Mouse (Mus musculus) midbrain, postnatal 0 days (tissue): Measurements from ENCODE around the gene Prl8a2. TPM values are rescaled to one million over a fixed set of nuclear protein-coding genes. Genes with fewer than 3 reads are reported as not detected.

ENCODE experiments used
- ATAC-seq: fragments of 200-750 bp; cut with Nextera tagmentation; 2 replicates; pipeline ENCODE4 v1.8.0; 2017; ENCODE audit warnings: moderate number of reproducible peaks, mild to moderate bottlenecking, moderate TSS enrichment, moderate library complexity; ENCODE audit not compliant: low FRiP score
- DNase-seq: peaks from one replicate; pipeline ENCODE4 v3.0.0-alpha.2; 2015; ENCODE audit warnings: low spot score
- H3K27ac ChIP-seq: fragments of 300-500 bp; sonication (generic); 2 replicates; pipeline ENCODE4 v1.5.1; 2014; ENCODE audit warnings: low read depth, mild to moderate bottlenecking, low read length, mixed read lengths
- H3K27me3 ChIP-seq: fragments of 300-500 bp; sonication (generic); 2 replicates; pipeline ENCODE4 v1.6.1; 2014; ENCODE audit warnings: low read length, control low read depth, mixed read lengths; ENCODE audit not compliant: insufficient read depth
- H3K36me3 ChIP-seq: fragments of 300-500 bp; sonication (generic); 2 replicates; pipeline ENCODE4 v1.6.1; 2014; ENCODE audit warnings: low read length, control low read depth, mixed read lengths; ENCODE audit not compliant: insufficient read depth
- H3K4me1 ChIP-seq: fragments of 300-500 bp; sonication (generic); 2 replicates; pipeline ENCODE4 v1.6.1; 2014; ENCODE audit warnings: mild to moderate bottlenecking, control low read depth, antibody characterized with exemption, low read length, mixed read lengths; ENCODE audit not compliant: insufficient read depth
- H3K4me2 ChIP-seq: fragments of 300-500 bp; sonication (generic); 2 replicates; pipeline ENCODE4 v1.6.1; 2014; ENCODE audit warnings: low read depth, mild to moderate bottlenecking, low read length, mixed read lengths; ENCODE audit not compliant: poor library complexity, severe bottlenecking
- H3K4me3 ChIP-seq: fragments of 300-500 bp; sonication (generic); 2 replicates; pipeline ENCODE4 v1.5.1; 2014; ENCODE audit warnings: low read depth, mild to moderate bottlenecking, low read length, moderate library complexity
- H3K9ac ChIP-seq: fragments of 300-500 bp; sonication (generic); replicated peaks from 2 replicates; pipeline ENCODE4 v1.6.1; 2014; ENCODE audit warnings: mild to moderate bottlenecking, low read length, moderate library complexity, mixed read lengths; ENCODE audit not compliant: poor library complexity, severe bottlenecking
- H3K9me3 ChIP-seq: fragments of 300-500 bp; sonication (generic); 2 replicates; pipeline ENCODE4 v1.6.1; 2016; ENCODE audit warnings: low read length, control low read depth
- CTCF ChIP-seq: IDR thresholded peaks from 2 replicates; pipeline ENCODE4 v1.5.1; 2016; ENCODE audit warnings: antibody characterized with exemption, mild to moderate bottlenecking
- WGBS: fragments of 180-500 bp; shearing (Covaris S2); extraction: QIAGEN DNeasy Blood & Tissue Kit; methylation state at CpG from one replicate; pipeline ENCODE4 v1.1.7; 2014; 5-methylcytosine and 5-hydroxymethylcytosine counted together
- polyA plus RNA-seq: library from polyadenylated mRNA; unstranded; fragments of >200 nt; fragmentation: Nextera tagmentation; extraction: Ambion mirVana; gene quantifications from 2 replicates; pipeline ENCODE4 v1.2.1, GENCODE M21; 2015
- total RNA-seq: library from RNA; depleted of rRNA; stranded (reverse); fragments of >200 nt; gene quantifications from 2 replicates; pipeline ENCODE4 v1.2.3, GENCODE M21; 2014; rRNA removed

Prl8a2 gene
- total RNA-seq: not detected in 2 replicates
- polyA plus RNA-seq: not detected in 2 replicates

DNA sequence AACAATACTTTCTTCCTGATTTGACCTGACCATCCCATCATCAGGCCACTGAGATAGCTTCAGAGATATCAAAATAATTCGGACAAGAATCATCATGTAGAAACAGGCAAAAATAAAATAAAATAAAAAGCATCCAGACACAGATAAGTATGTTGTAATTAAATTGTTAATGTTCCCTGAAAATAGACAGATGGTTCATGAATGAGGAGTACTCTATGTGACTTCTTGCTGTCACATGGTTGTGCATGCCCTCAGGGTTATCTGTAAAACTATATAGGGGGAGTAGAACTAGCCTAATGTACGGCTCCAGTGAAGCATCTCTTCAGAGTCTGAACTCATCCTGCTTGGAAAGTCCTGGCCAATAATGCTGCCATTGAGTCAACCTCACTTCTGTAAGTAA lies at the start of gene Prl8a2:
Gene Prl8a2, plus strand, starts transcription at position 301 of the 400 bp plus-strand sequence.
- DNase-seq (no peak), ATAC-seq (no peak)
- Histone ChIP-seq H3K36me3 (no peaks in the 10 kb centered on the region), H3K4me2 (no peak within 1 kb of the TSS), H3K27me3 (no peaks in the 10 kb centered on the region), H3K4me1 (no peaks in the 10 kb centered on the region), H3K27ac (no peak within 1 kb of the TSS), H3K9me3 (no peaks in the 10 kb centered on the region), H3K4me3 (no peak within 1 kb of the TSS), H3K9ac (no peak within 1 kb of the TSS)
- 89% methylated on average over 2 of the region's 2 CpGs for WGBS
- no peak for TF ChIP-seq CTCF

GRCm38 (mm10) chr13:27312334-27313225 lies 32.9 kb upstream of the Prl8a2 start, which contains the start of gene Prl6a1:
Gene Prl6a1 (plus strand): TSS chr13:27312627.
- Histone ChIP-seq H3K4me1 (no peaks in the 10 kb centered on the region), H3K4me2 (no peak within 1 kb of the TSS), H3K36me3 (no peaks in the 10 kb centered on the region), H3K4me3 (no peak within 1 kb of the TSS), H3K9ac (no peak within 1 kb of the TSS), H3K9me3 (no peaks in the 10 kb centered on the region), H3K27ac (no peak within 1 kb of the TSS), H3K27me3 (no peaks in the 10 kb centered on the region)
- WGBS: 81% methylated on average over 7 of the region's 7 CpGs
- ATAC-seq: no peak
- DNase-seq: no peak
- no peak for TF ChIP-seq CTCF

DNA sequence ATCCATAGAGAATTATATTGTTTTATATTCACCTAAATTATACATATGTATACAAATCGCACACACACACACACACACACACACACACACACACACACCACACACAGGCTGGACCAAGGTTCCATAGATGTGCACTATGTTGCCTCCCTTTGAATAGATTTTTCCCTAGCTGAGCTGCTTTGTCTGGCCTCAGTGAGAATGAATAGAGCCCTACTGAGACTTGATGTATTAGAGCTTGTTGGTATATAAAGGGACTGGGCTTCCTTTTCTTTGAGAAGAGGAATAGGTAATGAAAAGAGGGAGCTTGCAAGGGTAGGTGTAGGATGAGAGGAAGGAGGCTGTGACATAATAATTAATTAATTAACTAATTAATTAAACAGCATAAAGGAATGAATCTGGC lies 10.5 kb upstream of the Prl8a2 start:
- no peaks in the 10 kb centered on the region for H3K4me1 ChIP-seq
- H3K27me3 ChIP-seq: no peaks in the 10 kb centered on the region
- no peak for TF ChIP-seq CTCF
- no peak overlapping the region for H3K4me2 ChIP-seq
- 44% methylated on average over 1 of the region's 1 CpGs for WGBS
- H3K9ac ChIP-seq: no peak overlapping the region
- H3K27ac ChIP-seq: no peak overlapping the region
- H3K36me3 ChIP-seq: no peaks in the 10 kb centered on the region
- ATAC-seq (no peak), DNase-seq (no peak)
- no peaks in the 10 kb centered on the region for H3K9me3 ChIP-seq
- H3K4me3 ChIP-seq: no peak overlapping the region

DNA sequence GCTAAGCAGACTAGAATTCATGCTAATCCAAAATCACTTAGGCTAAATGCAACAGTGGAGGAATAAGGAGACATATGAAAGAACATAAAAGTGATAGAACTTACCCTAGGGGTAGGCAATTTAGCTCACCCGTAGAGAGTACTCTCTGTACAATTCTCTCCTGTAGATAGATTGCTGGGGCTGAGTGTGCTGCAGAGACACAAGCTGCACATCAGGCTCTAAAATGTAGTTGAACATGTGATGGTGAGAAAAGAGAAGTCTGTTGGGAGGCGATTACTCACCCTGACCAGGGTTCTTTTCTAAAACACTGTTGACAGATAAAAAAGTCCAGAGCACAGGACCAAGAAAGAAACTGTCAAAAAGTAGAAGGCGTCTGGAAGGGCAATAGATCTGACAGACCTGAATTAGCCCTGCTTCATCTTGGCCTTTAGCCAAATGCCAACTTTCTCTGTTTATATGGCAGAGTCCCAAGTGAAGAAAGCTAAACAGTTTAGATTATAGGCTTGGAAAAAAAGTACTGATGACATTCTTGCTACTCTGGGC lies 2.7 kb upstream of the Prl8a2 start:
- Histone ChIP-seq H3K27ac (no peak overlapping the region), H3K9me3 (no peaks in the 10 kb centered on the region), H3K4me3 (no peak overlapping the region), H3K4me1 (no peaks in the 10 kb centered on the region), H3K9ac (no peak overlapping the region), H3K27me3 (no peaks in the 10 kb centered on the region), H3K36me3 (no peaks in the 10 kb centered on the region), H3K4me2 (no peak overlapping the region)
- TF ChIP-seq CTCF: no peak
- DNase-seq (peak; percentile 2), ATAC-seq (no peak)
- WGBS: 71% methylated on average over 3 of the region's 3 CpGs

GRCm38 (mm10) chr13:27390746-27391145 lies 45.3 kb downstream of the Prl8a2 start, which contains the start of gene Prl2b1:
Gene Prl2b1 (minus strand): TSS chr13:27390846.
- no peaks in the 10 kb centered on the region for H3K9me3 ChIP-seq
- ATAC-seq (no peak), DNase-seq (no peak)
- no peak within 1 kb of the TSS for H3K27ac ChIP-seq
- H3K4me3 ChIP-seq: no peak within 1 kb of the TSS
- WGBS: 90% methylated on average over 6 of the region's 6 CpGs
- H3K4me2 ChIP-seq: no peak within 1 kb of the TSS
- H3K4me1 ChIP-seq: no peaks in the 10 kb centered on the region
- no peak within 1 kb of the TSS for H3K9ac ChIP-seq
- TF ChIP-seq CTCF: no peak
- no peaks in the 10 kb centered on the region for H3K27me3 ChIP-seq
- H3K36me3 ChIP-seq: no peaks in the 10 kb centered on the region
